Mouse (Mus musculus) ES-Bruce4 (cell line): ENCODE data around the gene Zdhhc13.

Source experiments
- CTCF ChIP-seq: IDR thresholded peaks from one replicate; pipeline ENCODE4 v1.8.1; 2011; ENCODE audit warnings: low read depth, low read length
- EP300 ChIP-seq: IDR thresholded peaks from 2 replicates; pipeline ENCODE4 v1.6.1; 2011; ENCODE audit warnings: low read depth, low read length; ENCODE audit not compliant: insufficient read depth

GRCm38 (mm10) chr7:48823621-48824020, 34.8 kb downstream of the Zdhhc13 start:
- no peak for TF ChIP-seq CTCF
- TF ChIP-seq EP300, result no peak
